Mouse (Mus musculus): ENCODE results near the gene Cavin4. TPM values are rescaled to one million over a fixed set of nuclear protein-coding genes. Genes with fewer than 3 reads are reported as not detected.

The Cavin4 gene
- total RNA-seq, 2 experiments from 2014 or later: 1.6 to 2.6 TPM

Other genes with a start within 250 kb of the Cavin4 start
- gene Tex10, start 190.1 kb upstream of the Cavin4 start, total RNA-seq (2021): 10 to 100 TPM; 28.0 to 29.2 TPM
- 10 to 100 TPM; 20.3 to 21.8 TPM for gene Msantd3, start 123.6 kb upstream of the Cavin4 start, total RNA-seq (2021)
- 100 to 1,000 TPM; 125 to 137 TPM for gene Tmeff1, start 78.3 kb upstream of the Cavin4 start, total RNA-seq (2021)